Mouse (Mus musculus) liver, embryonic 14.5 days (tissue): Measurements from ENCODE around the gene Erlin1. TPM values are rescaled to one million over a fixed set of nuclear protein-coding genes. Genes with fewer than 3 reads are reported as not detected.

Source experiments
- ATAC-seq: fragments of 200-750 bp; cut with Nextera tagmentation; 2 replicates; pipeline ENCODE4 v1.8.0; 2017; ENCODE audit warnings: moderate number of reproducible peaks, mild to moderate bottlenecking, moderate library complexity; ENCODE audit not compliant: insufficient read depth
- DNase-seq, 3 experiments: peaks; one replicate each; pipeline ENCODE4 v3.0.0-alpha.2; 2012 to 2013; ENCODE audit warnings: low read depth in 3 of 3, low spot score in 3 of 3
- H3K27ac ChIP-seq: fragments of 300-500 bp; sonication (generic); 2 replicates; pipeline ENCODE4 v1.5.1; 2014; ENCODE audit warnings: moderate library complexity, mild to moderate bottlenecking, control low read depth, inconsistent platforms
- H3K27me3 ChIP-seq: fragments of 300-500 bp; sonication (generic); 2 replicates; pipeline ENCODE4 v1.6.1; 2014; ENCODE audit warnings: mild to moderate bottlenecking, low read length, moderate library complexity; ENCODE audit not compliant: control insufficient read depth, insufficient read depth
- H3K36me3 ChIP-seq: fragments of 300-500 bp; sonication (generic); replicated peaks from 2 replicates; pipeline ENCODE4 v1.6.1; 2014; ENCODE audit warnings: low read depth; ENCODE audit not compliant: control insufficient read depth, insufficient read depth
- H3K4me1 ChIP-seq, 2 experiments: fragments of 200-500 bp in 1 of 2; fragments of 300-500 bp in 1 of 2; sonication (generic) in 1 of 2; replicated peaks; 2 replicates each; pipeline ENCODE4 v1.6.1; 2012 to 2014; ENCODE audit warnings: antibody characterized with exemption in 1 of 2, inconsistent platforms in 1 of 2, low read length in 1 of 2; ENCODE audit not compliant: control insufficient read depth in 2 of 2, insufficient read depth in 2 of 2
- H3K4me2 ChIP-seq: fragments of 300-500 bp; sonication (generic); 2 replicates; pipeline ENCODE4 v1.6.1; 2014; ENCODE audit warnings: low read depth, mild to moderate bottlenecking, control low read depth, moderate library complexity
- H3K4me3 ChIP-seq, 2 experiments: fragments of 200-500 bp in 1 of 2; fragments of 300-500 bp in 1 of 2; sonication (generic) in 1 of 2; 2 replicates each; pipeline ENCODE4 v1.5.1; 2012 to 2014; ENCODE audit warnings: low read depth in 2 of 2, low read length in 2 of 2, mild to moderate bottlenecking in 2 of 2, control low read depth in 1 of 2, inconsistent platforms in 1 of 2, moderate library complexity in 1 of 2; ENCODE audit not compliant: insufficient read depth in 1 of 2
- H3K9ac ChIP-seq: fragments of 300-500 bp; sonication (generic); replicated peaks from 2 replicates; pipeline ENCODE4 v1.6.1; 2014; ENCODE audit warnings: mild to moderate bottlenecking, control low read depth, moderate library complexity
- H3K9me3 ChIP-seq: fragments of 300-500 bp; sonication (generic); 2 replicates; pipeline ENCODE4 v1.6.1; 2016; ENCODE audit warnings: low read length, mixed read lengths; ENCODE audit not compliant: control insufficient read depth
- CTCF ChIP-seq: IDR thresholded peaks from 2 replicates; pipeline ENCODE4 v1.5.1; 2016; ENCODE audit warnings: antibody characterized with exemption, low read depth, control low read depth
- EP300 ChIP-seq: IDR thresholded peaks from 2 replicates; pipeline ENCODE4 v1.6.1; 2016; ENCODE audit warnings: antibody characterized with exemption, low read depth
- WGBS: fragments of 180-500 bp; shearing (Covaris S2); extraction: QIAGEN DNeasy Blood & Tissue Kit; methylation state at CpG from one replicate; pipeline ENCODE4 v1.1.7; 2014; ENCODE audit not compliant: insufficient replicate concordance; 5-methylcytosine and 5-hydroxymethylcytosine counted together
- polyA plus RNA-seq, 2 experiments: library from polyadenylated mRNA; depleted of rRNA in 1 of 2; stranded (reverse) in 1 of 2; unstranded in 1 of 2; fragments of >200 nt; fragmentation: Nextera tagmentation in 1 of 2; extraction: Ambion mirVana in 1 of 2; gene quantifications; 2 replicates each; pipeline versions ENCODE4 v1.2.1 to v1.2.3; 2012 to 2014

The Erlin1 gene
- polyA plus RNA-seq (2012; rRNA removed) (7.1 and 11.4 TPM in 2 replicates), polyA plus RNA-seq (2014; fragmentation: Nextera tagmentation; extraction: Ambion mirVana) (13.0 and 13.4 TPM in 2 replicates)

- ATAC-seq (peak; percentile 85), DNase-seq (peak; percentile 55 to 66 (median 59))
- Histone ChIP-seq H3K36me3 (no peaks in the 10 kb centered on the region; the same call in 1 of the 2 replicates), H3K4me3 (peak within 1 kb of the TSS; percentile 58 to 66), H3K4me2 (peak within 1 kb of the TSS; percentile 78), H3K9ac (peak within 1 kb of the TSS; percentile 52), H3K9me3 (no peaks in the 10 kb centered on the region), H3K4me1 (peaks cover 0 to 14% of the 10 kb centered on the region in 2 experiments; a peak in 3 of 4 replicates), H3K27me3 (no peaks in the 10 kb centered on the region), H3K27ac (no peak within 1 kb of the TSS)
- TF ChIP-seq EP300 (no peak), CTCF (no peak)
- WGBS, result 1% methylated on average over 75 of the region's 75 CpGs
Measured at GRCm38 (mm10) chr19:44069121-44069913, at the start of gene Erlin1. Gene Erlin1, minus strand, starts transcription at chr19:44069785.

GRCm38 (mm10) chr19:44117793-44118192, 48.2 kb upstream of the Erlin1 start:
- Histone ChIP-seq H3K36me3 (peaks cover 54% of the 10 kb centered on the region), H3K9ac (no peak overlapping the region), H3K27ac (no peak overlapping the region), H3K4me1 (no peaks in the 10 kb centered on the region), H3K9me3 (no peaks in the 10 kb centered on the region), H3K4me2 (no peak overlapping the region), H3K27me3 (no peaks in the 10 kb centered on the region), H3K4me3 (no peak overlapping the region)
- ATAC-seq, result no peak
- TF ChIP-seq CTCF (no peak), EP300 (no peak)
- DNase-seq, result no peak

- Histone ChIP-seq H3K27ac (no peak overlapping the region), H3K4me2 (no peak overlapping the region), H3K27me3 (no peaks in the 10 kb centered on the region), H3K9me3 (no peaks in the 10 kb centered on the region), H3K36me3 (peaks cover 36% of the 10 kb centered on the region), H3K9ac (no peak overlapping the region), H3K4me1 (peaks cover 0 to 6% of the 10 kb centered on the region in 2 experiments; a peak in 2 of 4 replicates), H3K4me3 (no peak overlapping the region)
- DNase-seq, result no peak
- 58% methylated on average over 7 of the region's 7 CpGs for WGBS
- TF ChIP-seq EP300, result no peak
- peak; percentile 52 for TF ChIP-seq CTCF
- ATAC-seq, result no peak
Measured at GRCm38 (mm10) chr19:44111706-44112105, 42.1 kb upstream of the Erlin1 start.

GRCm38 (mm10) chr19:44110356-44110755, 40.8 kb upstream of the Erlin1 start:
- H3K27ac ChIP-seq, result no peak overlapping the region
- 71% methylated on average over 9 of the region's 9 CpGs for WGBS
- TF ChIP-seq CTCF, result no peak
- no peak for TF ChIP-seq EP300
- peaks cover 35% of the 10 kb centered on the region for H3K36me3 ChIP-seq
- peaks cover 6 to 12% of the 10 kb centered on the region in 2 experiments; a peak in 3 of 4 replicates for H3K4me1 ChIP-seq
- no peaks in the 10 kb centered on the region for H3K9me3 ChIP-seq
- ATAC-seq, result no peak
- H3K9ac ChIP-seq, result no peak overlapping the region
- H3K4me3 ChIP-seq, result no peak overlapping the region
- DNase-seq, result no peak
- H3K4me2 ChIP-seq, result no peak overlapping the region
- no peaks in the 10 kb centered on the region for H3K27me3 ChIP-seq

GRCm38 (mm10) chr19:44108996-44109395, 39.4 kb upstream of the Erlin1 start:
- no peak overlapping the region for H3K4me3 ChIP-seq
- peaks cover 26% of the 10 kb centered on the region for H3K36me3 ChIP-seq
- H3K9me3 ChIP-seq, result no peaks in the 10 kb centered on the region
- no peak for ATAC-seq
- H3K4me1 ChIP-seq, result peaks cover 6 to 17% of the 10 kb centered on the region in 2 experiments; a peak in 3 of 4 replicates
- no peak for TF ChIP-seq EP300
- no peak for TF ChIP-seq CTCF
- H3K4me2 ChIP-seq, result no peak overlapping the region
- H3K9ac ChIP-seq, result no peak overlapping the region
- DNase-seq, result no peak
- H3K27ac ChIP-seq, result no peak overlapping the region
- no peaks in the 10 kb centered on the region for H3K27me3 ChIP-seq
